Mouse (Mus musculus): ENCODE results near the gene Phldb2.

Phldb2 gene

GRCm38 (mm10) chr16:45723172-45723901, 230.1 kb downstream of the Phldb2 start:
- no peak for DNase-seq

GRCm38 (mm10) chr16:45722460-45722951, 230.9 kb downstream of the Phldb2 start:
- DNase-seq = no peak

- DNase-seq = no peak
These were observed 233.3 kb downstream of the Phldb2 start for GRCm38 (mm10) chr16:45720022-45720630.

- DNase-seq = no peak
These were observed 235.1 kb downstream of the Phldb2 start for GRCm38 (mm10) chr16:45718296-45718695.

- DNase-seq = no peak
These were observed 238.8 kb downstream of the Phldb2 start for GRCm38 (mm10) chr16:45714489-45715150.

- no peak for DNase-seq
These were observed 239.5 kb downstream of the Phldb2 start for GRCm38 (mm10) chr16:45713878-45714277.

- no peak for DNase-seq
These were observed 240.1 kb downstream of the Phldb2 start for GRCm38 (mm10) chr16:45713261-45713660.

GRCm38 (mm10) chr16:45711263-45711662, 242.1 kb downstream of the Phldb2 start:
- no peak for DNase-seq

- DNase-seq = no peak
These were observed 254.1 kb downstream of the Phldb2 start for GRCm38 (mm10) chr16:45699301-45699700.

GRCm38 (mm10) chr16:45697996-45698395, 255.4 kb downstream of the Phldb2 start:
- DNase-seq = no peak
